Mouse (Mus musculus): ENCODE data around the gene Pacrg. TPM values are rescaled to one million over a fixed set of nuclear protein-coding genes. Genes with fewer than 3 reads are reported as not detected.

Gene Pacrg
- total and polyA plus RNA-seq, 3 experiments: not detected

DNA sequence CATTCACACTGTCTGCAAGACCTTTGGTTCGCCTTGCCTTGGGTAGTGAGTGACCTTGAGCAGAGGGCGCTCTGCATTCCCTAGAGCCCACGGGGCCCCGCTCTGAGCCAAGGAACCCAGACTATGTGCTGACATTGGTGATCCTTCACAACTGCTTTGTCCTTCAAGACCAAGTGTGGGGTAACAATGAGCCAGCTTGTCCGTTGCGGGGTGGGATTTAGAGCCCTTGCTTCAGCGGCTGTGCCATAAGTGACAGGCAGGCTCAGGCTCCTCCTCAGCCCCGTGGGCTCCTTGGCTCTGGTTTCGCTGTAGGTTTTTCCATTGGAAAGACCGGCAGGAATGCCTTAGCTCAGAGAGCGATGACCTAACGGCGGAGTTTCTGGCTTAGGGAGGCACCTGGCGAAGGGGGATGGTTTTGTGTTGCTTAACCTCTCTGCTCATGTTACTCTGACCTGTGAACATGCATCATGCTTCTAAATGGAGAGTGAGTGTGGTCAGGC is 390.3 kb downstream of the Pacrg start:
- Histone ChIP-seq H3K27ac (ENCODE audit: control insufficient read depth, low read depth, low read length) (no peak overlapping the region), H3K27me3 (ENCODE audit: control insufficient read depth in 1 of 2, insufficient read depth in 2 of 2, low read length in 2 of 2) (no peaks in the 10 kb centered on the region), H3K4me1 (ENCODE audit: control insufficient read depth in 1 of 2, insufficient read depth in 2 of 2, low read length in 2 of 2) (no peaks in the 10 kb centered on the region), H3K9ac (ENCODE audit: control insufficient read depth, low read depth, low read length, poor library complexity, severe bottlenecking) (no peak overlapping the region), H3K79me2 (ENCODE audit: control insufficient read depth, insufficient read depth, low read length, poor library complexity) (no peaks in the 10 kb centered on the region), H3K9me3 (replicated peaks; ENCODE audit: insufficient read depth, low read length) (no peaks in the 10 kb centered on the region), H3K4me3 (ENCODE audit: control insufficient read depth in 1 of 2, insufficient read depth in 1 of 2, low read depth in 2 of 2, low read length in 2 of 2) (no peak overlapping the region), H3K36me3 (ENCODE audit: control insufficient read depth in 1 of 2, insufficient read depth in 2 of 2, low read length in 2 of 2) (no peaks in the 10 kb centered on the region)
- no peak for DNase-seq (ENCODE audit: low read depth, low spot score)
- TF ChIP-seq POLR2AphosphoS5 (IDR thresholded peaks at IDR 0.05; ENCODE audit: borderline replicate concordance, low read depth, low read length): no peak
- TF ChIP-seq CTCF (IDR thresholded peaks at IDR 0.05 in 2 of 3, conservative IDR thresholded peaks at IDR 0.05 in 1 of 3; ENCODE audit: control insufficient read depth in 1 of 3, insufficient read depth in 1 of 3, low read depth in 2 of 3, low read length in 3 of 3, poor library complexity in 1 of 3, severe bottlenecking in 1 of 3): no peak

DNA sequence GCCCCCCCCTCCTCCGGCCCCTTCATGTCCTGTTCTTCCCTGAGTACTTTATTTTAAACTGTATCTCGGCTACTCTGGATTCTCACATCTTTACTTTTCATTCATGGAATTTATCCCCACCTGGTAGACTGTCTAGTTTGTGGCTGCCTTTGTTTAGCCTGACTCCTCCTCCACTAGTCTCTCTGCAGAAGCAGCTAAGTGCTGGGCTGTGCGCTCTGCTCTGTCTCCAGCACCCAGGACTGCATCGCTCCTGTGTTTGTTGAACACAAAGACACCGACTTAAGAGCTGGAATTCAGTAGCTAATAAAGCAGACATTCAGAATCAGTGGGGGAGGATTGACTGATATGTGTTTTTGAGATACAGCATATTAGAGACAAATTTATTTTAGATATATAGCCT is 391.7 kb downstream of the Pacrg start:
- H3K27ac ChIP-seq (ENCODE audit: control insufficient read depth, low read depth, low read length): no peak overlapping the region
- TF ChIP-seq TBP (IDR thresholded peaks at IDR 0.05; ENCODE audit: low read depth, low read length) (no peak), MEF2A (IDR thresholded peaks at IDR 0.05; ENCODE audit: extremely low read depth, insufficient replicate concordance, low read depth, low read length, poor library complexity, severe bottlenecking) (no peak), MXI1 (IDR thresholded peaks at IDR 0.05; ENCODE audit: low read depth, low read length) (no peak), CHD2 (IDR thresholded peaks at IDR 0.05; ENCODE audit: low read length) (no peak), ELF1 (IDR thresholded peaks at IDR 0.05; ENCODE audit: low read depth, low read length) (no peak), GATA1 (IDR thresholded peaks at IDR 0.05; ENCODE audit: low read depth, low read length) (no peak)

DNA sequence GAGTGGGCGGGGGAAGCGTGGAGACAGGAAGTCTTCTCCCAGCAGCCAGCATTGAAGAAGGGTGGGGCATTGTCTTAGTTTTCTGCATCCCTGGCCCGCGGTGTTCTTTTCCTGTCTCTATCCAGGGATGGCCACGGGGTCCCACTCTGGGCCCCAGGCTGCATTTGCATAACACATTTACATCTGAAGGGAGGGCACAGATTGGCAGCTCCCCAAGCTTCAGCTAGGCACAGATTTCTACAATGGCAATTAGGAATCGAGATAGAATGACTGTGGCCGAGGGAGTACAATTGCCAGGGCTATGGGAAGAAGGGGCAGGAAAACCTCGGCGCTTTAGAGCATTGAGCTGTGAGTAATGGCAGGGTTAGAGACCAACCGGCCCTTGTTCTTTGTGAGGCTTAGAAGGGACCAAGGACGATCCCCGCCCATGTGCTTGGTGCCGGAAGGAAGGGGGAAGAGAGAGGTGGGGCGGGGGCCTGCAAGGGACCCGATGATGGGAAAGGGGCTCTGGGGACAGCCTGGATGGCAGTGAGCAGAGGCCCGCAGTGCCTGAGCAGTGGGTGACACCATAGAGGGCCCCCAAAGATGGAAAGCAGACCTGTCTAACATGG is 398.5 kb downstream of the Pacrg start:
- Histone ChIP-seq H3K27me3 (ENCODE audit: control insufficient read depth in 1 of 2, insufficient read depth in 2 of 2, low read length in 2 of 2) (no peaks in the 10 kb centered on the region), H3K36me3 (ENCODE audit: control insufficient read depth in 1 of 2, insufficient read depth in 2 of 2, low read length in 2 of 2) (no peaks in the 10 kb centered on the region), H3K9ac (ENCODE audit: control insufficient read depth, low read depth, low read length, poor library complexity, severe bottlenecking) (no peak overlapping the region), H3K27ac (ENCODE audit: control insufficient read depth, low read depth, low read length) (no peak overlapping the region), H3K79me2 (ENCODE audit: control insufficient read depth, insufficient read depth, low read length, poor library complexity) (no peaks in the 10 kb centered on the region), H3K9me3 (replicated peaks; ENCODE audit: insufficient read depth, low read length) (no peaks in the 10 kb centered on the region), H3K4me1 (ENCODE audit: control insufficient read depth in 1 of 2, insufficient read depth in 2 of 2, low read length in 2 of 2) (no peaks in the 10 kb centered on the region), H3K4me3 (ENCODE audit: control insufficient read depth in 1 of 2, insufficient read depth in 1 of 2, low read depth in 2 of 2, low read length in 2 of 2) (no peak overlapping the region)
- DNase-seq (ENCODE audit: low read depth, low spot score): no peak
- no peak for TF ChIP-seq POLR2A (IDR thresholded peaks at IDR 0.05; ENCODE audit: control insufficient read depth in 1 of 2, insufficient read depth in 1 of 2, low read depth in 1 of 2, low read length in 2 of 2, poor library complexity in 1 of 2)
- TF ChIP-seq MYB (IDR thresholded peaks at IDR 0.05; ENCODE audit: low read depth, low read length): no peak
- no peak for TF ChIP-seq MAX (IDR thresholded peaks at IDR 0.05; ENCODE audit: low read length)
- no peak for TF ChIP-seq ELF1 (IDR thresholded peaks at IDR 0.05; ENCODE audit: low read depth, low read length)
- no peak for TF ChIP-seq POLR2AphosphoS5 (IDR thresholded peaks at IDR 0.05; ENCODE audit: borderline replicate concordance, low read depth, low read length)
- no peak for TF ChIP-seq CHD2 (IDR thresholded peaks at IDR 0.05; ENCODE audit: low read length)
- TF ChIP-seq MAZ (IDR thresholded peaks at IDR 0.05; ENCODE audit: low read depth, low read length): no peak
- TF ChIP-seq EP300 (IDR thresholded peaks at IDR 0.05; ENCODE audit: low read depth in 1 of 2, low read length in 2 of 2): no peak
- no peak for TF ChIP-seq USF1 (IDR thresholded peaks at IDR 0.05; ENCODE audit: low read depth, low read length)

More for the DNA sequence above, 391.7 kb downstream of the Pacrg start:
- DNase-seq (ENCODE audit: low read depth, low spot score): no peak
- H3K9ac ChIP-seq (ENCODE audit: control insufficient read depth, low read depth, low read length, poor library complexity, severe bottlenecking): no peak overlapping the region
- no peaks in the 10 kb centered on the region for H3K36me3 ChIP-seq (ENCODE audit: control insufficient read depth in 1 of 2, insufficient read depth in 2 of 2, low read length in 2 of 2)
- H3K9me3 ChIP-seq (replicated peaks; ENCODE audit: insufficient read depth, low read length): no peaks in the 10 kb centered on the region
- H3K27me3 ChIP-seq (ENCODE audit: control insufficient read depth in 1 of 2, insufficient read depth in 2 of 2, low read length in 2 of 2): no peaks in the 10 kb centered on the region
- no peaks in the 10 kb centered on the region for H3K79me2 ChIP-seq (ENCODE audit: control insufficient read depth, insufficient read depth, low read length, poor library complexity)
- no peak overlapping the region for H3K4me3 ChIP-seq (ENCODE audit: control insufficient read depth in 1 of 2, insufficient read depth in 1 of 2, low read depth in 2 of 2, low read length in 2 of 2)
- no peaks in the 10 kb centered on the region for H3K4me1 ChIP-seq (ENCODE audit: control insufficient read depth in 1 of 2, insufficient read depth in 2 of 2, low read length in 2 of 2)

All from MEL (cell line).